Mouse (Mus musculus) erythroblast, adult 5-6 weeks (primary cell): ENCODE measurements around the gene Rtkn2. TPM values are rescaled to one million over a fixed set of nuclear protein-coding genes. Genes with fewer than 3 reads are reported as not detected.

ENCODE experiments used
- ATAC-seq: replicated peaks from 2 replicates; pipeline ENCODE4 v1.8.0; 2016; ENCODE audit warnings: moderate number of reproducible peaks, mild to moderate bottlenecking, moderate TSS enrichment, inconsistent platforms; ENCODE audit not compliant: poor library complexity, low FRiP score, severe bottlenecking
- total RNA-seq, 2 experiments: library from RNA; stranded (forward) in 1 of 2; stranded (reverse) in 1 of 2; fragments of 150-400 nt in 1 of 2; fragments of 200-764, 138-1000 nt in 1 of 2; gene quantifications; 2 replicates each; pipeline versions ENCODE4 v1.2.3 to v1.2.4; 2015 to 2017; ENCODE audit warnings: low replicate concordance in 2 of 2

Rtkn2 gene
- total RNA-seq, 2 experiments from 2014 or later = 1.3 to 3.6 TPM

DNA sequence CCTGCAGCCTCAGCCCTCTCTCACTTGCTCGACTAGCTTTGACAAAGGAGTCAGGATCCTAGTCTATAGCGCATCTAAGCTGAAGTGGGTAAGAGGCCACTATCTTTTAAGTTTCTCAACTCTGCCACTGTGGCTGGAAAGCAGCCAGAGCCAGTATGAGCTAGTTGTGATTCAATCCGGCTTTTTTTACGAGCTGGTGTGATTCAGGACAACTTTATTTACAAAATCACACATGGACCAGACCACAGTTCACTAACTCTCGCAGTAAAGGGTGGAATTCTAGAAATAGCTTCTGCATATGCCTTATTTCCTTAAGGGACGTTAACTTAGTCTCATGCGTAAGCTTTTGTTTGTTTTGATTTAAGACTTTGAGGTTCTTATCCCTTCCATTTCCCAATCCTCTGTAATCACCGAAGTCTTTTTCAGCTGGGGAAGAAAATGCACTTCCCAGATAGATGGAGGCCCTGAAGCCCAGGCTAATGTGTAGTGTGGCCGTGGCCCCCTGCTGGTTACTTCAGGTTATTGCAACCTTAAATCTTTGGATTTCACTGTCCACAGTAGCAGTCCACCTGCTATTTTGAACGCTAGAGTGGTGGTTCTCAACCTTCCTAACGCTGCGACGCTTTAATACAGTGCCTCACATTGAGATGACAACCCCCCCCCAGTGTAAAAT is 5.0 kb downstream of the Rtkn2 start:
- peak; percentile 74 for ATAC-seq

- no peak for ATAC-seq
These were observed 5.7 kb downstream of the Rtkn2 start for GRCm38 (mm10) chr10:67985100-67985499.

- ATAC-seq = no peak
These were observed 16.0 kb downstream of the Rtkn2 start for GRCm38 (mm10) chr10:67995356-67995755.

GRCm38 (mm10) chr10:67996171-67996570 is 16.8 kb downstream of the Rtkn2 start:
- no peak for ATAC-seq

GRCm38 (mm10) chr10:67998116-67998635 is 18.8 kb downstream of the Rtkn2 start:
- peak; percentile 54; the same call in 1 of the 2 replicates for ATAC-seq

DNA sequence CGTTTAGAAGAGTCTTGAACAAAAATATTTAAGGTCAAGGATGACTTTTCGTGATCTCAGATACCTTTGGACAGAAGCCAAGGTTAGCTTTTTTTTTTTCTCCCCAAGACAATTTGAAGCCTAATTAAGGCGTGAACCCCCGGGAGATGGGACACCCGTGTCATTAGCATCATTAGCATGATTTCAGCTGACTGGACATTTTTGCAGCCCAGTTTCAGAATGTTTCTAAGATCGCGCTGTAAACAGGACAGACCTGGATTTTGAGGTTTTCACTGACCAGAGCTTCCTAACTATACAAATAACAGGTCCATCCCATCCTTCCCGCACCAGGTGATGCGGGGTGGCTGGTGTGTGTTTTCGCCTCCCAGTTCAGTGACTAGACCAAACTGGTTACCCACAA is 19.8 kb downstream of the Rtkn2 start:
- ATAC-seq = no peak

GRCm38 (mm10) chr10:68001456-68001855 is 22.1 kb downstream of the Rtkn2 start:
- ATAC-seq = no peak

DNA sequence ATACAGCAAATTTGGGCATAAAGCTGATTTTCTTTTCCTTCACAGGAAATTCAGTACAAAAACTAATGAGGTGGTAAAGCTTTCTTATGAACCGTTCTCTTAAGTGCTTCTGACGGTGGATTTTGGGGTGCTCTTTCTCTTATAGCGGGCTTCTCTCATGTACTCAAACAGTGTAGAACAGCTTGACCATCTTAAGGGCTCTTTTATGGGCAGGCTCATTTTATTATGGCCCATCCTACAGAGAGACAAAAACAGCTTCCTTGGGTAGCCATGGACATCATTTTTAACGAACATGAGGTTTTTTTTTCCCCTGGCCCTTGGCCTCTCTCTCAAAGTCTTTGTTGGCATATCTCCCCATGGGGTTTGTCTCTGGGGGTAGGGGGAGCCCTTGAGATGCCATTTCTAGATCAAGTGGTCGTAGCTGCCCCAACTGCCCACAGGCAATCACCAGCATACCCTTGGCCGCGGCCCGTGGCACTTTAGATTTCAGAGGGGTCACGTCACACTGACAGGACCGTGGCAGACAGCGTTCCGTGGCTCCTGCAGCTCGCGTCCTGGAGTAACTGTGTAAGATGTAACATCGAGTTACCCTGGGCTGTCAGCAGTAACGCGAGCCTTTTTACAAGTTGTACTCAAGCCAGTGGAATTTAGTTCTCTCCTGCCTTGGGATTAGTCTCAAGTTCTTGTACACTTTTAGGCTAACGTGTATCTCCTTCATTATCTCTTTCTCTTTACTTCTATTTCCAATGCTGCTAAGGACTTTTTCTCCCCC is 24.5 kb downstream of the Rtkn2 start:
- no peak for ATAC-seq

DNA sequence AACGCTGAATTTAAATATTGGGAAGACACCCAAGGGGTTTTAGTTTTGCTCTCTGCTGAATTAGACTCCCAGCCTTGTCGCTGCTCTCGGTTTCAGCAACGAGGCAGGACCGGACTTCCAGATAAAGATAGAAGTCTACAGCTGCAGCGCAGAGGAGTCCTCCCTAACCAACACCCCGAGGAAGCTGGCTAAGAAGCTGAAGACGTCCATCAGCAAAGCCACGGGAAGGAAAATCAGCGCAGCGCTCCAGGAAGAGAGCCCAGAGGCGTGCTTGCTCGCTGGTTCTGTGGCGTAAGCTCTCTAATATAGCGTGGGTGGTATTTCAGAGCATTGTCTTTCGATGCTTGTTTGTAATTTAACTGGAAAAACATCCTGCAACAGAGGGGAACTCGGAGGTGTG is 26.0 kb downstream of the Rtkn2 start:
- ATAC-seq = no peak

GRCm38 (mm10) chr10:68006491-68006890 is 27.1 kb downstream of the Rtkn2 start:
- no peak for ATAC-seq

- no peak for ATAC-seq
These were observed 27.7 kb downstream of the Rtkn2 start for GRCm38 (mm10) chr10:68007103-68007502.

DNA sequence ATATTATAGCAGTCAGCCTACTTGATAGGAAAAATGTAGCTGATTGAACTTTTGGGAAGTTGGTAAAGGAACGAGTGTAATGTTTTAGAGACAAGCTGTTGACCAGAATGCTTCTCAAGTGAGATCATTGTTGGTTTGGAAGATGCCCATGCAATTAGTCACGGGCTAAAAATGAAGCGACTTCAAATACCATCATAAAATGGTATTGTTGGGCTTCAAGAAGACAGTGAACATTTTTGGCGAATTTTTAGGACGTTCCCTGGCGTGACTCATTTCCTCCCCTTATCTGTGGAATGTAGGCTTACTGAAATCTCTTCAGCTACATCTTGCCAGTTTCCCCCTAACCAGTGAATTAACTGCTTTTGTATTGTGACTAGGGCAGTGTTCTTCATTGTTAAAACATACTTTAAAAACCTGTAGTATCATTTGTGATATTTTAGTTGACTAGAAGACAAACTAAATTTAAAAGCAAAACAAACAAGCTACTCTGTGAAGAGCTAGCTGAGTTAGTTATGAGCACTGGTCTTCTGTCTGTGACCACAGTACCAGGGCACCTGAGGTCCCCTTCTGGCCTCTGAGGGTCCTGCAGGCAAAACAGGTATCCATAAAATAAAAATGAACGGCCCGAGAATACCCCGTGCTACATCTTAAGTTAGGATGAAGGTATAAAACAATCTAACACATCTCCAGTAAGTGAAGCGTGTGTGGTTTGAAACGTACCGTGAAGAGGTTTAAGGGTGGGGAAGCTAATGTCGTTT is 29.0 kb downstream of the Rtkn2 start:
- ATAC-seq = no peak

DNA sequence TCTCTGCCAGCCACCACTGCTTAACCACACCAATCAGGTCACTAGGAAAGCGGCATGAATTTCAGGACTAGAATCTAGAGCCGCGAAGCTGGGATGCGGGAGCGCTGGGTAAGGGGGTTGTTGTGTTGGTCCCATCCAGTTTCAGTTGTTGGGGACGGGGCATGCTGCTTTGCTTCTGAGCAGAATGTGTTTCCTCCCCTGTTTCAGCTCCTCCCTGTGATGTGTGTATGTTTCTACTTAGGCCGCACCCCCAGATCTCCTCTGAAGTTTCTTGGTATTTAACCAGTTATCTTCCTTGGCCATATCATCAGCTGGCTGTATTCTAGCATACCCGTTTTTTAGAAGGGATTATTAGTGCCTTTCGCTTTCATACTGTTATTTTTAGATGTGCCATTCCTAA is 29.9 kb downstream of the Rtkn2 start:
- no peak for ATAC-seq

GRCm38 (mm10) chr10:68009867-68010266 is 30.5 kb downstream of the Rtkn2 start:
- no peak for ATAC-seq

- peak; percentile 88 for ATAC-seq
These were observed 33.8 kb downstream of the Rtkn2 start for GRCm38 (mm10) chr10:68013137-68013536.

DNA sequence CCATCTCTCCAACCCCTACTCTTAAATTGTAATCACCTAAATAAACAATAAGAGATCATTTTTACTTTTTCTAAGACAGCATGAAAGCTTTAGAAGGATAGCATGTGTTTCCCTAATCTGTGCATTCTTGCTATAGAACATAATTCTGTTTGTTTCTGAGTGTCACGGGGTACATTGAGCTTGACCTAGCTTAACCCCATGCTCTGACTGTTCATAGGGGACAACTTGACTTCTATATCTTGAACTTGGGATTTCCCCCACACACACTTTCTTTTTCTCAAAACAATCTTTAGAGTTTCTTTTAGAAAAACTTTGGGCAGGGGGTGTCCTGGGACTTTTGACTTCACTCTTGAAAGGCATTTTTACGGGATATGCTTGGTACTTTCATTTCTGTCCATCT is 41.4 kb downstream of the Rtkn2 start:
- ATAC-seq = no peak

DNA sequence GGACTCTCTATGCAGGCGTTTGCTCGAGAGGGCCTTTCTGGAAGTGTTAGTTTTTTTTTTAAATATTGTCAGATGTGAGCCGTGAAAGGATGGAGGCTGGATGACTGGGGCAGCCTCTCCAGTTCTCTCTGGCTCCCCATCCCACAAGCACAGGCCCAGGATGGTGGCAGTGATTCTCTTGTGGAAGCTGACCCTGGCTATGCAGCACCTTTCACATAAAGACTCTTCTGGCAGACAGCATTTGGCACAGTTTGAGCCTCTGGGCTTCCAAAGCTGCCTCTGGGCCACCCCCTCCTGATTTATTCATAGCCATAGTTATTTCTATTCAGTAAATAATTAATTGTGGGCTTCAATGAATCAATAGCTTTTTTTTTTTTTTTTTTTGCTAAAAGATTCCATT is 46.3 kb downstream of the Rtkn2 start:
- ATAC-seq = no peak

- no peak for ATAC-seq
These were observed 49.1 kb downstream of the Rtkn2 start for GRCm38 (mm10) chr10:68028327-68029080.

DNA sequence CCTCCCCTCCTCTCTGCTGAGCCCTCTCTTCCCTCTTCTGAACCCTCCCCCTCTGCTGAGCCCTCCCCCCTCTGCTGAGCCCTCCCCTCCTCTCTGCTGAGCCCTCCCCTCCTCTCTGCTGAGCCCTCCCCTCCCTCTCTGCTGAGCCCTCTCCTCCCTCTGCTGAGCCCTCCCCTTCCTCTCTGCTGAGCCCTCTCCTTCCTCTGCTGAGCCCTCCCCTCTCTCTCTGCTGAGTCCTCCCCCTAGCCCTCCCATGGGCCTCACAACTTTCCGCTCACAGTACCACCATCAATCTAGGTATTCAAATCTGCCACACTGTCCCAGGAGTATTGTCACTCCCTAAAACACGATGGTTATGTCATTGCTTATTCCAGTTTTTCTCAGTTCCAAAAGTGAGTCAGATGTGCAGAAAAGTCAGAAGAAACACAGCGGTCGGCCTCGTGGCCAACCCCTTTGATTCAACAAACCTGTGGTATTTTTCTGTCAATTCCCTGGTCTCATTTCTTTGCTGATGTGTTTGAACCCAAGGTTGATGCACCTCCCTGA is 49.8 kb downstream of the Rtkn2 start:
- no peak for ATAC-seq

GRCm38 (mm10) chr10:68030027-68030426 is 50.7 kb downstream of the Rtkn2 start:
- no peak for ATAC-seq
